Comparison of ENCODE assay signal across 15 mouse cellular contexts in genomic region chr1:90313750-90314359, GRCm38 (mm10).
"Had no signal": no experiment of that assay in that cellular context is flagged by ENCODE, and none has a peak within 500 bp of the region (broad histone marks: within the 10 kb centered on the region; RNA-seq: fewer than 3 reads in every experiment).

No protein-coding gene starts in this region.

- ATAC-seq: intestine, embryonic 16.5 days; liver, embryonic 12.5 days had no signal

- H3K4me1 ChIP-seq: liver, embryonic 12.5 days; megakaryocyte, embryonic 14.5 days had no signal

- DNase-seq: kidney, adult 2 months; kidney, postnatal 14 days; lung, embryonic 14.5 days; lung, postnatal 10 days; right cerebral cortex, adult 18-20 months; thymus, postnatal 4 days had no signal

- H3K9ac ChIP-seq: kidney, embryonic 15.5 days; limb, embryonic 15.5 days; liver, embryonic 12.5 days; lung, embryonic 14.5 days; neural tube, embryonic 12.5 days had no signal

- H3K27me3 ChIP-seq: limb, embryonic 15.5 days; megakaryocyte, embryonic 14.5 days; neural tube, embryonic 12.5 days had no signal

- H3K4me3 ChIP-seq: kidney, embryonic 15.5 days; limb, embryonic 15.5 days; liver, embryonic 12.5 days; megakaryocyte, embryonic 14.5 days; myocyte; neural tube, embryonic 12.5 days had no signal

- H3K27ac ChIP-seq: kidney, embryonic 15.5 days; limb, embryonic 15.5 days; liver, embryonic 12.5 days; macrophage; neural tube, embryonic 12.5 days; stomach, postnatal 0 days had no signal

- H3K4me2 ChIP-seq: kidney, embryonic 15.5 days; limb, embryonic 15.5 days; liver, embryonic 12.5 days; lung, embryonic 14.5 days; neural tube, embryonic 12.5 days had no signal

- H3K36me3 ChIP-seq: kidney, embryonic 15.5 days; limb, embryonic 15.5 days; liver, embryonic 12.5 days; neural tube, embryonic 12.5 days had no signal

- H3K9me3 ChIP-seq: kidney, embryonic 15.5 days; limb, embryonic 15.5 days; liver, embryonic 12.5 days; megakaryocyte, embryonic 14.5 days; neural tube, embryonic 12.5 days had no signal
